Mouse (Mus musculus): ENCODE data around the gene Ptgds.
A peak's percentile ranks its signal among the peaks of the same experiment; 100 is the strongest.

Gene Ptgds

GRCm38 (mm10) chr2:25450853-25451647, 18.8 kb downstream of the Ptgds start:
- no peak for DNase-seq (ENCODE audit: low read depth, low spot score)

- no peak for DNase-seq (ENCODE audit: low read depth, low spot score)
These were observed 27.2 kb downstream of the Ptgds start for GRCm38 (mm10) chr2:25442682-25443081.

- DNase-seq (ENCODE audit: low read depth, low spot score), result no peak
These were observed 28.8 kb downstream of the Ptgds start for GRCm38 (mm10) chr2:25441067-25441466.

GRCm38 (mm10) chr2:25436286-25436820, 33.5 kb downstream of the Ptgds start:
- no peak for DNase-seq (ENCODE audit: low read depth, low spot score)

GRCm38 (mm10) chr2:25434292-25434691, 35.6 kb downstream of the Ptgds start:
- no peak for DNase-seq (ENCODE audit: low read depth, low spot score)

- DNase-seq (ENCODE audit: low read depth, low spot score), result no peak
These were observed 36.7 kb downstream of the Ptgds start for GRCm38 (mm10) chr2:25433101-25433500.

- no peak for DNase-seq (ENCODE audit: low read depth, low spot score)
These were observed 37.3 kb downstream of the Ptgds start for GRCm38 (mm10) chr2:25432326-25433098.

GRCm38 (mm10) chr2:25431308-25431855, 38.5 kb downstream of the Ptgds start:
- DNase-seq (ENCODE audit: low read depth, low spot score), result no peak

GRCm38 (mm10) chr2:25430395-25431233, 39.2 kb downstream of the Ptgds start:
- DNase-seq (ENCODE audit: low read depth, low spot score), result no peak

- no peak for DNase-seq (ENCODE audit: low read depth, low spot score)
These were observed 40.2 kb downstream of the Ptgds start for GRCm38 (mm10) chr2:25429435-25430180.

GRCm38 (mm10) chr2:25428442-25429236, 41.2 kb downstream of the Ptgds start, which contains the start of gene Abca2:
Gene Abca2 (plus strand): TSS chr2:25428703.
- peak; percentile 83 for DNase-seq (ENCODE audit: low read depth, low spot score)

GRCm38 (mm10) chr2:25427256-25427655, 42.6 kb downstream of the Ptgds start:
- no peak for DNase-seq (ENCODE audit: low read depth, low spot score)

GRCm38 (mm10) chr2:25426721-25427191, 43.1 kb downstream of the Ptgds start:
- DNase-seq (ENCODE audit: low read depth, low spot score), result no peak

- no peak for DNase-seq (ENCODE audit: low read depth, low spot score)
These were observed 44.4 kb downstream of the Ptgds start for GRCm38 (mm10) chr2:25425481-25425880.

GRCm38 (mm10) chr2:25423626-25424025, 46.2 kb downstream of the Ptgds start:
- no peak for DNase-seq (ENCODE audit: low read depth, low spot score)

- no peak for DNase-seq (ENCODE audit: low read depth, low spot score)
These were observed 47.0 kb downstream of the Ptgds start, which contains the start of gene Fut7 for GRCm38 (mm10) chr2:25422587-25423410. Gene Fut7 (plus strand): TSS chr2:25423267.

GRCm38 (mm10) chr2:25421896-25422295, 48.0 kb downstream of the Ptgds start:
- DNase-seq (ENCODE audit: low read depth, low spot score), result no peak

GRCm38 (mm10) chr2:25417426-25417825, 52.4 kb downstream of the Ptgds start:
- DNase-seq (ENCODE audit: low read depth, low spot score), result no peak
